Mouse (Mus musculus): ENCODE data around the gene Scimp.
A peak's percentile ranks its signal among the peaks of the same experiment; 100 is the strongest.

The Scimp gene

DNA sequence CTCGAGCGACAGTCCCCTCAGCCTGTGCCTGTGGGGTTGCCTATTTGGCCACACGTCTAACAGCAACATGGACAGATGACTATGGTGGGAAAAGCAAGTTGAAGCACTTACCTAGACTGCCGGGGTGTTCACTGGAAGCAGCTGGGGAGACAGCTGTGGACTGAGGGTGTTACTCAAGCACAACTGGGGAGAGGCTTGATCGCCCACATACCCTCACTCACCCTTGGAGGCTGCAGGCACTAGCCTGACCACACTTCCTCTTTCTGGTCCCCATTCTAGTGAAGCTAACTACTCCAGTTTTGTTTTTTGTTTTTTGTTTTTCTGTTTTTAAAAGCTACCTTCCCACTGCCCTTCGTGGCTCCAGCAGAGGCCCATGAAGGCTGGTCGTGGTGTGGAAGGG, at the start of gene Scimp:
Gene Scimp (minus strand): TSS at position 222 of the 400 bp plus-strand sequence.
- no peak for DNase-seq (ENCODE audit: low read depth)

DNA sequence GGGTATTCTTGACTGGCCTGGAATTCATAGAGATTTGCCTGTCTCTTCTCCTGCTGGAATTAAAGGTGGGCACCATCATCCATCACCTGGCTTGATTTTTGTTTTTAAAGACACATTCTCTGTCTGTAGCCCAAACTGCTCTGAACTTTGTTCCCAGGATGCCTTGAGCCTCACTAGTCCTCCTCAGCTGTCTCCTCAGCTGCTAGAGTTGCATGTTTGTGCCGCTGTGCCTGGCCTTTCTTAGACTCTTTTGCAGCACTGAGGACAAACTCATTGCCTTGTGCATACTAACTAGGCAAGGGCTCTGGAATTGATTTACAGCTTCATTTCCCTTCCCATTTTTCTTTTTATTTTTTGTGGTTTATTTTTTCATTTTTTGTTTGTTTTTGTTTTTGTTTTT, 48.0 kb upstream of the Scimp start:
- DNase-seq (ENCODE audit: low read depth): no peak

DNA sequence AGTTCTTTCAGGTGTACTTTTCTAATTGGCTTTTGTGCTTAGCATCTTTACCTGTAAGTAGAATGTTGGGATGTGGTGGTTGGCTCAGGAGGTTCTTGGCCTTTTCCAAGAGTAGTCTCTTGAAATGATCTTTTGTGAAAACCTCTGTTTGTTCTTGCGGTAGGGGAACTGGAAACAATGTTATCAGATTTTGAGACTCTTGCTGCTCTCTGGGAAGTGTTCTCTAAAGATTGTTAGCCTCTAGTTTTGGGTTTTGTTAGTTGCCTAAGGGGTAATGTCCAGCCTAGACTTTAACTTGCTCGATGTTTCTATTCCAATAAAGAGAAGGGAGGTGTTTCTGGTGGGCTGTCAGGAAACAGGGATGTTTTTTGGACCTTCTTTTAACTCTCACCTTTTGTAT, 33.6 kb upstream of the Scimp start:
- no peak for DNase-seq (ENCODE audit: low read depth)

DNA sequence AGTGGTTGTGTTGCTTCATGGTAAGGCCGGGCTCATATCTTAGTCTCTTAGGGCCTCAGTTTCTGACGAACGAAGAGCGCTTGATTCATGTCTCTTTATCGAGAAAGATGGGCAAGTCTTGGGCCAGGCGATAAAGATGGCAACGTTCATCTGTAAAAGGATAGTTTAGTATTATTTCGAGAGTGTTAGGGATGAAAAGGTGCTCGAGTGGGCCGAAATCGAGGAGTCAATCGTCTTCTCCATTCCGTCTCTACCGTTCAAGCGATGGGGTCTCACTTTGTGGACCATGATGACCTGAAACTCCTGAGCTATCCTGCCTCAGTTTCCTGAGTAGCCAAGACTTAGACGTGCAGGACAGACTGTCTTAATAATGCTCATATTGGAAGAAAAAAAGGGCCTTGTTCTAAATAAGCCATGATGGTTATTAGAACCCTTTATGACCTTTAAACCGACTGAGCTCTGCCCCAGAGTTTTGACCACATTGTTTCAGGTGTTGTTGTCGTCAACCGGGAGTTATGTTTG, 33.1 kb upstream of the Scimp start:
- no peak for DNase-seq (ENCODE audit: low read depth)

DNA sequence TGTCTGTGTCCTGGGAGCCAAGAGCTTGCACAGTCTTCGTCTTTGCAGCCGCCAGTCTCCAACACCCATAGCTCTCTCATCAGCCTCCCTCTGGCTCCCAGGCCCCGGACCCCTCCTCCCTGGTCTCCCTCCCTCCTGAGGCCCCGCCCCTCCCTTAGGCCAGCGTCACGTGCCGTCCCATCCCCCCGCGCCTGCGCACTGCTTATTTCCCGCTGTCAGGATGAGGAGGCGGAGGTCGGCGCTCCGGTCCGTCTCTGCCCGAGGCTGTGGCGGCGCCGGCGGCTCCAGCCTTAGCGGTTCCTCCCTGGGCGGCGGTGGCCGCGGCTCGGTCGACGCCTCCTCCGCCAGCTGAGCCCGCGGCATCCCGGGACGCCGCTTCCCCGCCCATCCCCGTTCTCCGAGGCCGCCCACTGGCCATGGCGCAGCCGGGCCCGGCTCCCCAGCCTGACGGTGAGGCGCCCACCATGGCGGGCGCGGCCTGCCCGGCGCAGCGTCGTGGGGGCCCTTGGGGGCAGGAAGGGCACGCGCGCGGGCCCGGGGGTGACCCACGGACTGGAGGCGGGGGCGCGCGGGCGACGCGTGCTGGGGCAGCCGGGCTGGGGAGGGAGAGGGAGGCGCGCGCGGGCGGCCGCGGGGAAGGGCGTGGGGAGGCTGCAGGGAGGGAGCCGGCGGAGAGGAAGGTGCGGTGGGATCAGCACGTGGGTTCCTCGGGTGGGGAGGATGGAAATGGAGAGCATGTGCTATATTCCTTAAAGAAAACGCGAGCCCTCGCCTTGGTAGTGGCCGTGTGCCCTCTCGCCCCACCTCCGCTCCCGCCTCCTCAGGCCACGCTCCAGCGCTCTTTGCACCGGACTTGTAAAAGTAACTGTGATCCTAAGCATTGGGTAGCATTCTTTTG, 32.4 kb upstream of the Scimp start, which contains the start of gene Rabep1:
Gene Rabep1 (plus strand): TSS at position 220 of the 898 bp plus-strand sequence.
- DNase-seq (ENCODE audit: low read depth): peak; percentile 93

DNA sequence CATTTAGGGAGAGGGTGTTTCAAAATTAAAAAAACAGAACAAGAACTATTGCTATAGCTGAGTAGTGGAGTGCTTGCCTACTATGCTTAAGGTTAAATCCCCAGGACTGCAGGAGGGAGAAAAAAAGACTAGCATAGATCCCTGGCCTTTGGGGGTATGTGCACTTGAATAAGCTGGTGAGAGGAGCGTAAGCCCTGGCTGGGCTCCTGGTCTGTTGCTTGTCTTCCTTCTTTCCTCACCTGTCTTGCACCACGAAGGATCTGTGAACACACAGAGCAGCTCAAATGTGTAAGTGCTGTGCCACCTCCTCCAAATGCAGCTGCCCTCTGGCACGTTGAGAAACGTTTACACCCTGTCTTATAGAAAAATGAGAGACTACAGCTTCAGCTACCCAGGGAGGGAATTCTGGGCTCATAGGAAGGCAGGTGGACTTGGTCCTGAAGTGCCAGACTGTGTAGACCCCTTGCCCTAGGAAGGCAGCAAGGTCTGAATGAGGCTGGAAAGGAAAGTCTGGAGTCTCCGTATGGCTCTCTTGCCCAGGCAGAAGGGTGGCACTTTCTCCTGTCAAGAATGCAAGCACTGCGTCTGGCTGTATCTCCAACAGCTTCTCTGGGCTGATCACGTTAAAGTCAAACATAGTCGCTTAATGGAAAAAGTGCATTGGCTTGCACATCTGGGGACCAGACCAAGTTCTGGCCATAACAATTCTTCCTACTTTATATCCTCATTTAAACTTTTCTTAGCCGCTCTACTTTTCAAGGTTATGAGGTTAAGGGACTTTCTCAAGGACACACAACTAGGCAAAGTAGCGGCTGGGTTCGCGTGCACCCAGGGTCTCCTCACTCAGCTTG, 31.5 kb upstream of the Scimp start:
- DNase-seq (ENCODE audit: low read depth): peak; percentile 8

DNA sequence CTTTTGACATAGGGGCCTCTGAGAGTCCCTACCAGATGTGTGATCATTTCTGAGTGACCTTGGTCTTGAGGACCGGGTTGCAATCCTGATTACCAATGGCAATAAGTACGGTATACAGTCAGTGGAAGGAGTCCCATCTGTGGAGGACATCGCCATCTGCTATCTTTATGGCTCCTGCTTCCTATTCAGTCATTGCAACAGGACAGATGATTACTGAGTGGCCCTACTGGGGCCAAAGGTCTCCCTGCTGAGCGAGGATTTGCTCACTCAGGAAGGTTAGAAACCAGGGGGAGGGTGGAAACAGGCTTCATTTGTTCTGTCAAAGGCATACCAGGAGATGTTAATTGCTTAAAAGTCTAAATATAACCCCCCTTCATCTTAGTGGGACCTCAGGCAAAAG, 30.6 kb upstream of the Scimp start:
- DNase-seq (ENCODE audit: low read depth): no peak

DNA sequence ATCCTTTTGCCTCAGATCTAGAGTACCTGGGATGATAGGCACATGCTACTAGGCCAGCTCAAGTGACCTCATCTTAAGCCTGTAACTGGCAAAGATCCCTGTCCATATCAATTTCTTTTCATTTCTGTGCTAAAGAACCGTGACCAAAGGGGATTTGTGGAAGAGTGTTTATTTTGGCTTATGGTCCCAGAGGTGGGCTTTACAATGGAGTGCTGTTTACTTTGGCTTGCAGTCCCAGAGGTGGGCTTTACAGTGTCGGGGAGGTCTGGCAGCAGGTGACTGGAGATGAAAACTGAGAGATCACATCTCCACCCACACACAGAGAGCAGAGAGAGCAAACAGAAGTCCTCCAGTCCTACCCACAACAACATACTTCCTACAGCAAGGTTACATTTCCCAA, 26.2 kb upstream of the Scimp start:
- no peak for DNase-seq (ENCODE audit: low read depth)

DNA sequence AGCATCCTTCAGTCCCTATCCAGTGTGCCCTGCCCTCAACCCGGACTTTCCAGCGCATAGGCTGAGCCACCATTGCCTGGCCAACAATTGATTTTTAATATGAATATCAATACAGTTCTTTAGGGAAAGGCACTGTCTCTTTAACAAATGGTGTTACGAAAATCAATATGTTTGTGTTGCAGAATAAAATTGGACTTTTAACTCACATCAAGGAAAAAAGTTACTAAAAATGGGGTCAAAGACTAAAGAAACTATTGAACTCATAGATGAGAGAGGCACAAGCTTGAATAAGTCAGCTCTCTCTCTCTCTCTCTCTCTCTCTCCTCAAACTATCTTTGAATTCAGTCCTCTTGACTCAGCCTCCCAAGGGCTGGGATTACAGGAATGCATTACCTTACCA, 24.6 kb upstream of the Scimp start:
- no peak for DNase-seq (ENCODE audit: low read depth)

DNA sequence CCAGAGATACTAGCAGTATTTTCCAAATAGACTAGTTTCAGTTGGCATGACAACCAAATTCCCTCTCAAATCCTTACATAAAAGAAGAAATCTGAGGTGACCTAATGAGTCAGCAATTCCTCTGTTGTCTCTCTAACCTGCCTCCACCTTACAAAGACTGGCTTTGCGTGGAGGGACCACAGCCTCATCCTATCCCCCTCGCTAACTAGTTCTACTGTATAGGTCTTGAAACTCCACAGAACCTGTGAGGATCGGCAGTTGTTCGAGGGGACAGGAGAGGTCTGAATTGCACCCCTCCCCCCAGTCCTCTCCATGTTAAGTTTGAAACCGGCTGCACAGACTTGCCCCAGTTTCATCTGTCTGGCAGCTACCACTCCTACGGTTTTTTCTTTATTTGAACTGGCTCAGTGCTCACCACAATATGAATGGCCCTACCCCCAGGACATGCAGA, 23.0 kb upstream of the Scimp start:
- no peak for DNase-seq (ENCODE audit: low read depth)

DNA sequence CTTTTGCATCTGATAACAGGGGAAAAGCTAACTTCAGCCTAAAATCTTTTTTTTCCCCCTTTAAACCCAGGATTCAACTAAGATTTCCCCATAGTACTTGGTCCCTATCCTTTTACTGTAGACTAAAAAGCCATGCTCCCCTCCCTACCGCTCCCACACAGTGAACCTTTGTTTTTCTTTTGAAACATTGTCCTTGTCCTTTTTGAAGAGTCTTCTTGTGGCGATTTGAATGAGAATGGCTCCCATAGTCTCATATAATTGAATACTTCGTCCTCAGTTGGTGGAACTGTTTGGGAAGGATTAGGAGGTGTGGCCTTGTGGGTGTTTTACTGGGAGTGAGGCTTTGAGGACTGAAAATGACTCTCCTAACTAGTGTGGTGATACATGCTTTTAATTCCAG, 21.4 kb upstream of the Scimp start:
- no peak for DNase-seq (ENCODE audit: low read depth)

DNA sequence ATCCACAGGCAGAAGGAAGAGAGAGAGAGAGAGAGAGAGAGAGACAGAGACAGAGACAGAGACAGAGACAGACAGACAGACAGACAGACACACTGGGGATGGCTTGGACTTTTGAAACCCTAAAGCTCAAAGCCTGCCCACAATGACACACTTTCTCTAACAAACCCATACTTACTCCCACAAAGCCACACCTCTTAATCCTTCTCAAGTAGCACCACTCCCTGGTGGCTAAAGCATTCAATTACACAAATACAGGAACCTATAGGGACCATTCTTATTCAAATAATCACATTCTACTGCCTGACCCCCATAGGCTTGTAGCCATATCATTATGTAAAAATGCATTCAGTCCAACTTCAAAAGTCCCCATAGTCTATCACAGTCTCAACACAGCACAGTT, 21.0 kb upstream of the Scimp start:
- no peak for DNase-seq (ENCODE audit: low read depth)

DNA sequence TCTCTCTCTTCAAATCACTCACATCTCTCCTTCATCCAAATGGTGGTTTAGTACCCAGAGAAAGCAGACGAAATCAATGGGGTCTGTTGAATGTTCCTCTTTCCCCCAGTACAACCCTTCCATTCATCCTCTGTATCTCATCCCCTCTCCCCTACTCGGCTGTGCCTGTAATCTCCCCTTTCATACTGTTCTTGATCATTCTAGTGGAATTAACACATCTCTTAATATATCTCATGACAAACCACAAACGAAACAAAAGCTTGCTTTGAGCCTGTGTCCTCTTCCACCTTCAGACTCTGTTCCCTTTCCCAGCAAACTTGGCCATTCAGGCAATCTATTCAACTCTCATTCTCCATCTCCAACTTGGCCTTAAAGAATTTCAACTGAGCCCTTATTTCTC, 18.8 kb upstream of the Scimp start:
- no peak for DNase-seq (ENCODE audit: low read depth)

DNA sequence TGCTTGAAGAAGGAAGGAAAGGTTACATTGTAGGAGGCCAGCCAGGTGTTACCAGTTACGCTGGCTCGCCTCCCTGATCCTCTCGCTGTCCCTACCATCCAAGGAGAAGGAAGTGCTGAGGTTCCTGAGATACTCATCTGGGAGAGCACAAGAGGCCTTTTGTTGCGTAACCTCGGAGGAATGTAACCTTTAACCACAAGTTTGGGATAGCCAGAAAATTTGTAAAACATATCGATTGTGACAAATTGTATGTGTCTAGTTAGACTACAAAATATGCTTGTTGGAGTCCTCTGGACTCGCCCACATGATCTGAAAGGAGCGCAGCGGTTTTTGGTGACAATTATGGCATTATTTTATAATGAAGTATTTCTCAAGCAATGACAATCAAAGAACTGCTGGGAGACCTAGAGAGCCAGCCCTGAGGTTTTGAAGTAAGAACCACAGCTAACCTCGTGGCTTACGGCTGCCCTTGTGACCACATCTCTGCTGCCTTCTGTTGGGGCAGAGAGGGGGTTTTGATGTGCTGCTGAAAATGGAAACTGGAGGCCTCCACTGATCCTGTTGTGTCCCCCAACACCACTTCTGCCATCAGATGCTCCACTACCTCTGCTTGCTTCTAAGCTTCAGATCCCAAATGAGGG, 16.7 kb upstream of the Scimp start:
- DNase-seq (ENCODE audit: low read depth): no peak

DNA sequence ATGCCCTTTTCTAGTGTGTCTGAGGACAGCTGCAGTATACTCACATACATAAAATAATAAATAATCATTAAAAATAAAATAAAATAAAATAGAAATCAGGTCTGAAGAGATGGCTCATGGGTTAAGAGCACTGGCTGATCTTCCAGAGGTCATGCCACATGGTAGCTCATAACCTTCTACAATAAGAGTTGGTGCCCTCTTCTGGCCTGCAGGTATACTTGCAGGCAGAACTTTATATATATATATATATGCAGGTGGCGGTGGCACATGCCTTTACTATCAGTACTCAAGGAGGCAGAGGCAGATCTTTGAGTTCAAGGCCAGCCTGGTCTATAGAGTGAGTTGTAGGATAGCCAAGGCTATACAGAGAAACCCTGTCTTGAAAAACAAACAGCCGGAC, 13.8 kb upstream of the Scimp start:
- peak; percentile 56 for DNase-seq (ENCODE audit: low read depth)

DNA sequence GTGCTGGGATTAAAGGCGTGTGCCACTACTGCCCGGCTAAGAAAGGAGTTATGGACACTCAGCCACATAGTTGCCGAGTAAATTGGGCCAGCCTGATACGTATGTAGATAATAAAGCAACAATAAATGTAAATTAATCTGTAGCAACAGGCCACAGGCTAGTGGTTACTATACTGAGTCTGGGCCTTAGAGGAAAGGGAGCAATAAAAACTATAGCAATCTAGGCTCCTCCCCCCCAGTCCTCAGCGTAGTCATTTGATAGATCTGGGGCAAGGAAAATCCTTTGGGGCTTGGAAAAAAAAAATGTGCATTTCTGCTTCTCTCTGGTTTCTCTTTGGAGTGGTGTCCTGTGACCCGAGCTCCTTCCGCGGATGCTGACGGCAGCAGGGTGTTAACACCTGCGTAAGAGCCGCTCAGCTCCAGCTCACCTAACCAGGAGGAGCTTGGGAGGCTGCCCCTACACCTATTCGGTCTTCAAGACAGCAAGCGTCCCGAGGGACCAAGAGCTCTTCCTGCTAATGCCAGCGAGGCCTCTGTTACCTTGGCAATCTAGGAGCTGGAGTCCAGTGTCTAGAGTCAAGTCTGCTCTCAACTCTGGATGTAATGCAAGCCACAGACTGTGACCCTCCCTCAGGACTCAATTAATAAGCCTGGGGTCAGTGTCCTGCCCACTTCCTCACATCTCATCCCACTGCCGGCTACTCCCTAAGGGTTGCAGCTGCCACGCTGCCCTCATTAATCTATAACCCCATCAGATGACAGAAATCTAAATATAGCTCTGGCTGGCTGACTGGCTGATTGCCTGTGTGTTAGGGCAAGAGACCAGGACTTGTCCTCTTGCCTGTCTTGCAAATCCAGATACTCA, 9.6 kb upstream of the Scimp start:
- no peak for DNase-seq (ENCODE audit: low read depth)

DNA sequence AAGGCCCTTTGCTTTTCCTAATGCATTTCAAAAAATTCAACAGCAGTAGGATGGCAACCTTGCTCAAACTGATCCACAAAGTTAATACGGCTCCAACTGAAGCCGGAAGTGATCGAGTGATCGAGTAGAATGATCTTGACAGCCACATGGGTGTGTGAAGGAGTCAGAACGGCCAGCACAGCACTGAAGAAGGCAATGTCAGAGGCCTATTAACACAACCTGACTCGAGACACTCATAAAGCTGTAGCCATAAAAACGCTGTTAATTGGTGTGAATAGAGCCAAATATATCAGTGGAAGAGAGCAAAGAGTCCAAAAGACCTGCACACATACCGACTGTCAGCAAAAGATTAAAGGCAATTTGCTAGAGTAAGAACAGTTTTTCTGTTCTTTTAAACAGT, 7.7 kb upstream of the Scimp start:
- no peak for DNase-seq (ENCODE audit: low read depth)

DNA sequence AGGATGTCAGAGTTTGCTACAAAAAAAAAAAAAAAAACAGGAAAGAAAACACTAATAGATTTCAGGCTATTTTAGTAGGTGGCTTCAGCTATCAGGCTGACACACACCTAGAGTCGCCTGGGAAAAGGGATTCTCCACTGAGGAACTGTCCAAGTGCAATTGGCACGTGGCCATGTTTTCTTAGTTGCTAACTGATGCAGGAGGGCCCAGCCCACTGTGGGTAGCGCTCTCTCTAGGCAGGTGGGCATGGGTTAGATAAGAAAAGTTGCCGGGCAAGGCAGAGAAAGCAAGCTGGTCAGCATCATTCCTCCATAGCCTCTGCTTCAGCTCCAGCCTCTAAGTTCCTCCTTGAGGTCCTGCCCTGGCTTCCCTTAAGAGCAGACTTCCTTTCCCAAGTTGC, 4.4 kb upstream of the Scimp start:
- DNase-seq (ENCODE audit: low read depth): no peak

DNA sequence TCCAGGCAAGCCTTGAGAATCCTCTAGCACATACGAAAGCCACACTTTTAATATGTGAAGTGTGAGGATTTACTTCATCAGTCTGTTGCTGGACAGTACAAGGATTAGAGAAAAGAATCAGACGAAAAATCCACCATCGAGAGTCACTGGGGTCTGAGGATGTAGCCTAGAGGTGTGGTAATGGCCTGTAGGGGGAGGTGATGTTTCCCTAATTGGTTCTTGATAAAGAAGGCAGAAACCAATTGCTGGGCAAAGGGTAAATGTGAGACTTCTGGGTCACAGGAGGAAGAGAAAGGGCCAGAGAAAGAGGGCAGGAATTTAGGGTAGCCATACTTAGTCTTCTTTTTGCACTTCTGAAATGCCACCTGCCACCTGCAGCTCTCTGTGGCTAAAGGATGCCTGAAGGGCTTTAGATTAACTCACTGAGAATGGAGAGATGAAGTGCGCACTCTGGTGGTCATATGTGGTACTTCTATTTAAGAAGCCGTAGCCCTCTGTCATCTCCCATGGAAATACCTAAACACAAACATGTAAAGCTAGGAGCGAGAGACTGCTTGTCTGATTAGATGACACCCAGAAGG, 3.2 kb upstream of the Scimp start:
- peak; percentile 92 for DNase-seq (ENCODE audit: low read depth)

DNA sequence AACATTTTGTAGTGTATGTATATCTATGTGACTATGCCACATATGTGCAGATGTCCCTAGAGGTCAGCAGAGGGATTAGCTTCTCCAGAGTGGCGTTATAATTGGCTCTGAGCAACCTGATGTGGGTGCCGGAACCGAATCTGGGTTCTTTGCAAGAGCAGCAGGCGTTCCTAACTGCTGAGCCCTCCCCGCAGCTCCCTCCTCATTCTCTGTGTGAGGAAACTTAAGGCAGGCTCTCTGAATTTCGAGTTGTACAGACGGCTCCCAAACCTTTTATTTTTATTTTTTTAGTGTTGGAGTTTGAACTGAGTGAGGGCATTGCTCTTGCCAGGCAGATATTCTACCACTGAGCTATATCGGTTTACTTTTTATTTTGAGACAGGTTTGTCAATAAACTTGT, 2.7 kb upstream of the Scimp start:
- no peak for DNase-seq (ENCODE audit: low read depth)
